Mouse (Mus musculus) lung, embryonic 16.5 days (tissue): ENCODE results near the gene 2610028H24Rik. TPM values are rescaled to one million over a fixed set of nuclear protein-coding genes. Genes with fewer than 3 reads are reported as not detected.

Source experiments
- ATAC-seq: fragments of 200-750 bp; cut with Nextera tagmentation; 2 replicates; pipeline ENCODE4 v1.8.0; 2017; ENCODE audit warnings: low read depth, mild to moderate bottlenecking, moderate library complexity
- H3K27ac ChIP-seq: fragments of 300-500 bp; sonication (generic); 2 replicates; pipeline ENCODE4 v1.5.1; 2014; ENCODE audit warnings: mild to moderate bottlenecking, control low read depth, low read length
- H3K27me3 ChIP-seq: fragments of 300-500 bp; sonication (generic); 2 replicates; pipeline ENCODE4 v1.6.1; 2014; ENCODE audit warnings: low read depth, low read length, mixed read lengths; ENCODE audit not compliant: control insufficient read depth, insufficient read depth
- H3K36me3 ChIP-seq: fragments of 300-500 bp; sonication (generic); 2 replicates; pipeline ENCODE4 v1.6.1; 2014; ENCODE audit warnings: low read length; ENCODE audit not compliant: control insufficient read depth, insufficient read depth
- H3K4me1 ChIP-seq: fragments of 300-500 bp; sonication (generic); replicated peaks from 2 replicates; pipeline ENCODE4 v1.6.1; 2014; ENCODE audit warnings: low read length, mixed read lengths; ENCODE audit not compliant: control insufficient read depth, insufficient read depth
- H3K4me2 ChIP-seq: fragments of 300-500 bp; sonication (generic); 2 replicates; pipeline ENCODE4 v1.6.1; 2014; ENCODE audit warnings: low read depth, low read length, control low read depth
- H3K4me3 ChIP-seq: fragments of 300-500 bp; sonication (generic); 2 replicates; pipeline ENCODE4 v1.5.1; 2014; ENCODE audit warnings: mild to moderate bottlenecking, low read length, control low read depth
- H3K9ac ChIP-seq: fragments of 300-500 bp; sonication (generic); 2 replicates; pipeline ENCODE4 v1.6.1; 2014; ENCODE audit warnings: low read length, control low read depth
- H3K9me3 ChIP-seq: fragments of 300-500 bp; sonication (generic); 2 replicates; pipeline ENCODE4 v1.6.1; 2016; ENCODE audit warnings: low read length; ENCODE audit not compliant: control insufficient read depth
- WGBS: fragments of 180-500 bp; shearing (Covaris S2); extraction: QIAGEN DNeasy Blood & Tissue Kit; methylation state at CpG from one replicate; pipeline ENCODE4 v1.1.7; 2014; 5-methylcytosine and 5-hydroxymethylcytosine counted together
- polyA plus RNA-seq: library from polyadenylated mRNA; unstranded; fragments of >200 nt; fragmentation: Nextera tagmentation; extraction: Ambion mirVana; gene quantifications from 2 replicates; pipeline ENCODE4 v1.2.1, GENCODE M21; 2015

Gene 2610028H24Rik
- polyA plus RNA-seq, 1 experiment from 2014 or later = 3.6 TPM

- H3K9me3 ChIP-seq = no peaks in the 10 kb centered on the region
- no peak overlapping the region for H3K27ac ChIP-seq
- ATAC-seq = no peak
- H3K9ac ChIP-seq = no peak overlapping the region
- WGBS = 86% methylated on average over 11 of the region's 13 CpGs
- H3K36me3 ChIP-seq = peaks cover 60% of the 10 kb centered on the region
- H3K27me3 ChIP-seq = no peaks in the 10 kb centered on the region
- no peak overlapping the region for H3K4me3 ChIP-seq
- no peaks in the 10 kb centered on the region for H3K4me1 ChIP-seq
- H3K4me2 ChIP-seq = no peak overlapping the region
These were observed 32.0 kb downstream of the 2610028H24Rik start for GRCm38 (mm10) chr10:76480851-76481250.

- Histone ChIP-seq H3K36me3 (peaks cover 60% of the 10 kb centered on the region), H3K4me3 (no peak overlapping the region), H3K27me3 (no peaks in the 10 kb centered on the region), H3K9ac (no peak overlapping the region), H3K9me3 (no peaks in the 10 kb centered on the region), H3K4me1 (no peaks in the 10 kb centered on the region), H3K27ac (no peak overlapping the region), H3K4me2 (no peak overlapping the region)
- no peak for ATAC-seq
- WGBS = 79% methylated on average over 6 of the region's 6 CpGs
These were observed 32.6 kb downstream of the 2610028H24Rik start for GRCm38 (mm10) chr10:76481480-76481879.

- Histone ChIP-seq H3K9ac (no peak overlapping the region), H3K4me3 (no peak overlapping the region), H3K27me3 (no peaks in the 10 kb centered on the region), H3K36me3 (peaks cover 57% of the 10 kb centered on the region), H3K27ac (no peak overlapping the region), H3K4me2 (no peak overlapping the region), H3K4me1 (no peaks in the 10 kb centered on the region), H3K9me3 (no peaks in the 10 kb centered on the region)
- WGBS = 92% methylated on average over 2 of the region's 2 CpGs
- no peak for ATAC-seq
These were observed 37.4 kb downstream of the 2610028H24Rik start for GRCm38 (mm10) chr10:76486302-76486701.

- ATAC-seq = no peak
- H3K27ac ChIP-seq = no peak overlapping the region
- WGBS = 88% methylated on average over 8 of the region's 8 CpGs
- H3K4me3 ChIP-seq = no peak overlapping the region
- no peaks in the 10 kb centered on the region for H3K27me3 ChIP-seq
- H3K36me3 ChIP-seq = peaks cover 52% of the 10 kb centered on the region
- H3K9me3 ChIP-seq = no peaks in the 10 kb centered on the region
- no peaks in the 10 kb centered on the region for H3K4me1 ChIP-seq
- no peak overlapping the region for H3K9ac ChIP-seq
- H3K4me2 ChIP-seq = no peak overlapping the region
These were observed 39.4 kb downstream of the 2610028H24Rik start for GRCm38 (mm10) chr10:76488265-76488664.

GRCm38 (mm10) chr10:76489205-76489604 lies 40.3 kb downstream of the 2610028H24Rik start:
- H3K36me3 ChIP-seq = peaks cover 47% of the 10 kb centered on the region
- H3K9ac ChIP-seq = no peak overlapping the region
- ATAC-seq = no peak
- 74% methylated on average over 15 of the region's 15 CpGs for WGBS
- no peak overlapping the region for H3K4me3 ChIP-seq
- H3K27ac ChIP-seq = no peak overlapping the region
- H3K4me2 ChIP-seq = no peak overlapping the region
- H3K9me3 ChIP-seq = no peaks in the 10 kb centered on the region
- H3K27me3 ChIP-seq = no peaks in the 10 kb centered on the region
- H3K4me1 ChIP-seq = no peaks in the 10 kb centered on the region

- no peak for ATAC-seq
- Histone ChIP-seq H3K27me3 (no peaks in the 10 kb centered on the region), H3K4me3 (no peak overlapping the region), H3K27ac (no peak overlapping the region), H3K4me2 (no peak overlapping the region), H3K9me3 (no peaks in the 10 kb centered on the region), H3K9ac (no peak overlapping the region), H3K4me1 (no peaks in the 10 kb centered on the region), H3K36me3 (peaks cover 40% of the 10 kb centered on the region)
- 73% methylated on average over 1 of the region's 1 CpGs for WGBS
These were observed 44.6 kb downstream of the 2610028H24Rik start for GRCm38 (mm10) chr10:76493527-76493926.

- Histone ChIP-seq H3K4me3 (no peak overlapping the region), H3K9ac (no peak overlapping the region), H3K27ac (no peak overlapping the region), H3K4me2 (no peak overlapping the region), H3K4me1 (no peaks in the 10 kb centered on the region), H3K9me3 (no peaks in the 10 kb centered on the region), H3K36me3 (peaks cover 36% of the 10 kb centered on the region), H3K27me3 (no peaks in the 10 kb centered on the region)
- 82% methylated on average over 6 of the region's 6 CpGs for WGBS
- ATAC-seq = no peak
These were observed 46.6 kb downstream of the 2610028H24Rik start for GRCm38 (mm10) chr10:76495501-76495900.

- Histone ChIP-seq H3K27ac (no peak overlapping the region), H3K27me3 (no peaks in the 10 kb centered on the region), H3K9ac (no peak overlapping the region), H3K4me3 (no peak overlapping the region), H3K4me1 (no peaks in the 10 kb centered on the region), H3K9me3 (no peaks in the 10 kb centered on the region), H3K4me2 (no peak overlapping the region), H3K36me3 (peaks cover 37% of the 10 kb centered on the region)
- WGBS = 87% methylated on average over 7 of the region's 7 CpGs
- no peak for ATAC-seq
These were observed 47.5 kb downstream of the 2610028H24Rik start for GRCm38 (mm10) chr10:76496366-76496765.

- Histone ChIP-seq H3K27ac (no peak overlapping the region), H3K36me3 (peaks cover 44% of the 10 kb centered on the region), H3K4me1 (no peaks in the 10 kb centered on the region), H3K9ac (no peak overlapping the region), H3K4me3 (no peak overlapping the region), H3K27me3 (no peaks in the 10 kb centered on the region), H3K9me3 (no peaks in the 10 kb centered on the region), H3K4me2 (no peak overlapping the region)
- ATAC-seq = no peak
- 93% methylated on average over 4 of the region's 4 CpGs for WGBS
These were observed 48.6 kb downstream of the 2610028H24Rik start for GRCm38 (mm10) chr10:76497522-76497921.
